Mouse (Mus musculus) liver, embryonic 11.5 days (tissue): ENCODE data around the gene Gm28043. TPM values are rescaled to one million over a fixed set of nuclear protein-coding genes. Genes with fewer than 3 reads are reported as not detected.
"Not testable (repeated sequence)": the region's sequence is repeated elsewhere in the genome, so short reads cannot be mapped to it uniquely, and the experiment has no call there.

Experiments used
- ATAC-seq: fragments of 200-750 bp; cut with Nextera tagmentation; replicated peaks from 2 replicates; pipeline ENCODE4 v1.8.0; 2017; ENCODE audit warnings: moderate number of reproducible peaks, mild to moderate bottlenecking, moderate TSS enrichment, moderate library complexity; ENCODE audit not compliant: low FRiP score
- DNase-seq: peaks from one replicate; pipeline ENCODE4 v3.0.0-alpha.2; 2017; ENCODE audit warnings: low spot score
- H3K27ac ChIP-seq: fragments of 300-500 bp; sonication (generic); 2 replicates; pipeline ENCODE4 v1.5.1; 2014; ENCODE audit warnings: mild to moderate bottlenecking, low read depth, low read length, control low read depth
- H3K27me3 ChIP-seq: fragments of 300-500 bp; sonication (generic); replicated peaks from 2 replicates; pipeline ENCODE4 v1.6.1; 2014; ENCODE audit warnings: low read length, mixed read lengths; ENCODE audit not compliant: control insufficient read depth, insufficient read depth
- H3K36me3 ChIP-seq: fragments of 300-500 bp; sonication (generic); 2 replicates; pipeline ENCODE4 v1.6.1; 2014; ENCODE audit warnings: mild to moderate bottlenecking, low read length, moderate library complexity, mixed read lengths; ENCODE audit not compliant: control insufficient read depth, insufficient read depth
- H3K4me1 ChIP-seq: fragments of 300-500 bp; sonication (generic); replicated peaks from 2 replicates; pipeline ENCODE4 v1.6.1; 2014; ENCODE audit warnings: low read length, mixed read lengths; ENCODE audit not compliant: control insufficient read depth, insufficient read depth
- H3K4me2 ChIP-seq: fragments of 300-500 bp; sonication (generic); 2 replicates; pipeline ENCODE4 v1.6.1; 2014; ENCODE audit warnings: mild to moderate bottlenecking, control low read depth, moderate library complexity
- H3K4me3 ChIP-seq: fragments of 300-500 bp; sonication (generic); 2 replicates; pipeline ENCODE4 v1.5.1; 2014; ENCODE audit warnings: low read depth, low read length, control low read depth
- H3K9ac ChIP-seq: fragments of 300-500 bp; sonication (generic); 2 replicates; pipeline ENCODE4 v1.6.1; 2014; ENCODE audit warnings: low read depth, low read length, control low read depth
- H3K9me3 ChIP-seq: fragments of 300-500 bp; sonication (generic); 2 replicates; pipeline ENCODE4 v1.6.1; 2016; ENCODE audit warnings: low read length, inconsistent platforms, mixed read lengths; ENCODE audit not compliant: control insufficient read depth
- WGBS: fragments of 180-500 bp; shearing (Covaris S2); extraction: QIAGEN DNeasy Blood & Tissue Kit; methylation state at CpG from one replicate; pipeline ENCODE4 v1.1.7; 2014; 5-methylcytosine and 5-hydroxymethylcytosine counted together
- polyA plus RNA-seq: library from polyadenylated mRNA; unstranded; fragments of >200 nt; fragmentation: Nextera tagmentation; extraction: Ambion mirVana; gene quantifications from 2 replicates; pipeline ENCODE4 v1.2.1, GENCODE M21; 2014

The Gm28043 gene
- polyA plus RNA-seq, 1 experiment from 2014 or later, result 2.6 TPM

DNA sequence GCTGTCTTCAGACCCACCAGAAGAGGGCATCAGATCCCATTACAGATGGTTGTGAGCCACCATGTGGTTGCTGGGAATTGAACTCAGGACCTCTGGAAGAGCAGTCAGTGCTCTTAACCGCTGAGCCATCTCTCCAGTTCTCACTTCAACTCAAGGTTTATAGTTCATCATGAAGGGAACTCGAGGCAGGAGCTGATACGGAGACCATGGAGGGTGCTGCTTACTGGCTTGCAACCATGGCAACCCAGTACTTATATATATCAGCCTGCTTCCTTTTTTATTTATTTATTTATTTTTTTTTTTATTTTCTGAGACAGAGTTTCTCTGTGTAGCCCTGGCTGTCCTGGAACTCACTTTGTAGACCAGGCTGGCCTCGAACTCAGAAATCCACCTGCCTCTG lies 99.1 kb downstream of the Gm28043 start:
- H3K9me3 ChIP-seq, result not testable (repeated sequence)

DNA sequence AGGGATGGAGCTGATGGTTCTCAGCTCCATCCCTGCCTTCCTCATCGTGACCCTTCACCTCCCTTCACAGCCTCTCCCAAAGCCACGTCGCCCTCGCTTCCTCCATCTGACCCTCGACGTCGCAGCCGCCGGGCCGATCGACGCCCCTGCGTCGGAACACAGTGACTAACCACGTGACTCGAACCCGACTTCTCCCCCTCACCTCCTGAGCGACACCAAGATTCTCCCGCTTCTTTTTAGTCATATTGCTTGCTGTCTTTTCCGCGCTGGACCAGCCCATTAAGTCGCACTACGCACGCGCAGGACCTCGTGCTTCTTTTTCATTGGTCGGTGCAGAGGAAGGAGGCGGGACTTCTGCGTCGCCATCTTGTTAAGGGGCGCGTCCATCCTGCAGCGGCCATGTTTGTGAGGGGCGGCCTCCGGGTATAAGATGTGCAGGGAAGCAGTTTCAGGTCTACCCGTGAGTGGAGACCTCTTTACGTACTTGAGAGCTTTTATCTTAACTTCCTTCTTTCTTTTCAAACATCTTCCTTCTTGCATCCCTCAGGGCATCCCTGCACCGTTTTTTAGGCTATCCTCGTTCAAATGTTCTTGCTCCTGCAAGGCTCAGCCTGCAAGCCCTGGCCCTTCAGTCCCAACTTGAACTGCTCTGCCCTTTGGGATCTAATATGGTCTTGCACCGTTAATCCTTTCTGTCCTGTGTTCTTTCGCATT lies 102.2 kb downstream of the Gm28043 start, which contains the start of gene Ccdc167:
TSS of gene Ccdc167 (minus strand) at position 313 of the 714 bp plus-strand sequence.
- Histone ChIP-seq H3K4me3 (peak within 1 kb of the TSS; percentile 60), H3K36me3 (no peaks in the 10 kb centered on the region), H3K9me3 (no peaks in the 10 kb centered on the region), H3K27me3 (no peaks in the 10 kb centered on the region; the same call in 1 of the 2 replicates), H3K4me2 (peak within 1 kb of the TSS; percentile 91), H3K9ac (peak within 1 kb of the TSS; percentile 79), H3K27ac (peak within 1 kb of the TSS; percentile 19; the same call in 1 of the 2 replicates), H3K4me1 (peaks cover 10% of the 10 kb centered on the region)
- WGBS, result 5% methylated on average over 41 of the region's 41 CpGs
- peak; percentile 95 for DNase-seq
- ATAC-seq, result peak; percentile 93

More for the DNA sequence above, 99.1 kb downstream of the Gm28043 start:
- H3K27me3 ChIP-seq, H3K4me2 ChIP-seq, H3K27ac ChIP-seq, H3K4me3 ChIP-seq, H3K36me3 ChIP-seq, H3K9ac ChIP-seq, DNase-seq, ATAC-seq: not testable (repeated sequence)
- 86% methylated on average over 4 of the region's 4 CpGs for WGBS
- peaks cover 37% of the 10 kb centered on the region for H3K4me1 ChIP-seq

DNA sequence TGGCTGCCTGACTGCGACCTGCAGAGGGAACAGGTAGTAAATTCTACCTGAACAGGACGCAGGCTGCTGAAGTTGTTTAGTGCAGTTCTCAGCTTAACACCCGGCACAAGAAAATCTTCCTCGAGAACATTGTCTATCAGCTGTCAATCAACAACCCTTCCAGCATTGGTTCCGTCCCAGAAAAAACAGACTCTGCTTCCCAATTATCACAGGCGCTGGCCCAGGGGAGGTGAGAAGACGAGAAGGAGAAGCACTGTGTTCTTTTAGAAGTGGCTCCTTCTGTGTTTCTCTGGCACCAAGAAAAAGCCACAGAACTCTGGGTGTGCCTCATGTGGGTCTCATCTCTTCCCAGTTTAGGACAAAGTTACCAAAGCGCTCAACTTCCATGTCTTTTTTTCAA lies 104.0 kb downstream of the Gm28043 start:
- Histone ChIP-seq H3K4me2 (no peak overlapping the region), H3K4me1 (peaks cover 10% of the 10 kb centered on the region), H3K27me3 (no peaks in the 10 kb centered on the region; the same call in 1 of the 2 replicates), H3K27ac (no peak overlapping the region), H3K4me3 (no peak overlapping the region), H3K9ac (no peak overlapping the region), H3K36me3 (no peaks in the 10 kb centered on the region), H3K9me3 (no peaks in the 10 kb centered on the region)
- DNase-seq (no peak), ATAC-seq (no peak)
- WGBS, result 82% methylated on average over 8 of the region's 8 CpGs

DNA sequence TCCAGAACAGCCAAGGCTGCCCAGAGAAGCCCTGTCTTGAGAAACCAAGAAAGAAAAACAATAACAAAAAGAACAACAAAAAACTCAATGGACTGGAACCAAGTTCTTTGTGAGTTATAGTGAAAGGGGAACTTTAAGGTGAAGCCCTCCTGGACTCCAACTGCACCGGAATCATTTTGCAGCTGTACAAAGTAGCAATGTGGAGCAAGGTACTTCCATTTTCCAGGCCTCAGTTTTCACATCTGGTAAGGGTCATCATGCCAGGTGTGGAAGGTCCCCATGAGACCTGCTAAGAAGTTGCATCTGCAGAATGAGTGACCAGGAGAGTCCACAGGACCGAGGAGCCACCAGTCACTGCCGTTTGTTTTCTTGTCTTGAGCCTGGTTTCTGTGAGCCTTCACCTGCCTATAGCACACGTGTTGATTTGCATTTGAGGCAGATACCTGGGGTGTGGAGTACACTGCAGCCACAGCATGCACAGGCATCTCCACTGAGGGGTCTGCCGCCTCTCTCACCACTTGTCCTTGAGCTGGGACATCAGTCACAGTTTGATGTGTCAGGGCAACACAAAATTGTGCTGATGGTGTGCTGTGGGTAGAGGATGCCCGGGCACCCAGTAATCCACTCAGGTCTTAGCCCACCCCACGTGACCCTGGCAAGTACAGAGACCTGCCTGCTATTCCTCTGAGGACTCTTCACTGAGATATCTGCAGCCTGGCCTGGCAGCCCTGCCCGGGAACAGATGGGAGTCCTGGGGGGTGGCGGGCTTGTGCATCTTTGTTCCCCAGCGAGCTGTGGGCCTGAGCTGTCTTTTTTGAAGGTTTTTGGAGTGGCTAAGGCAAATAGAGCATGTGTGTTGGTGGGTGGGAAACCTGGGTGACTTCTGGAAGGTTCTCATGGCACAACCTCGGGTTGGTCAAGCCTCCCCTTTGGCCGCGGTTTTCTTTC lies 105.2 kb downstream of the Gm28043 start:
- peaks cover 10% of the 10 kb centered on the region for H3K4me1 ChIP-seq
- no peak overlapping the region for H3K4me3 ChIP-seq
- no peaks in the 10 kb centered on the region for H3K9me3 ChIP-seq
- no peaks in the 10 kb centered on the region for H3K36me3 ChIP-seq
- no peak for ATAC-seq
- no peaks in the 10 kb centered on the region; the same call in 1 of the 2 replicates for H3K27me3 ChIP-seq
- H3K9ac ChIP-seq, result no peak overlapping the region
- DNase-seq, result no peak
- H3K4me2 ChIP-seq, result no peak overlapping the region
- no peak overlapping the region for H3K27ac ChIP-seq
- 72% methylated on average over 13 of the region's 13 CpGs for WGBS

- Histone ChIP-seq H3K4me3 (no peak overlapping the region), H3K9me3 (no peaks in the 10 kb centered on the region), H3K9ac (no peak overlapping the region), H3K27me3 (no peaks in the 10 kb centered on the region; the same call in 1 of the 2 replicates), H3K36me3 (no peaks in the 10 kb centered on the region), H3K27ac (no peak overlapping the region), H3K4me1 (peaks cover 10% of the 10 kb centered on the region), H3K4me2 (no peak overlapping the region)
- no peak for ATAC-seq
- 75% methylated on average over 11 of the region's 11 CpGs for WGBS
- DNase-seq, result no peak
These were observed 106.2 kb downstream of the Gm28043 start for GRCm38 (mm10) chr17:29720755-29721365.

GRCm38 (mm10) chr17:29724610-29725009 lies 109.9 kb downstream of the Gm28043 start:
- WGBS, result 77% methylated on average over 6 of the region's 6 CpGs

DNA sequence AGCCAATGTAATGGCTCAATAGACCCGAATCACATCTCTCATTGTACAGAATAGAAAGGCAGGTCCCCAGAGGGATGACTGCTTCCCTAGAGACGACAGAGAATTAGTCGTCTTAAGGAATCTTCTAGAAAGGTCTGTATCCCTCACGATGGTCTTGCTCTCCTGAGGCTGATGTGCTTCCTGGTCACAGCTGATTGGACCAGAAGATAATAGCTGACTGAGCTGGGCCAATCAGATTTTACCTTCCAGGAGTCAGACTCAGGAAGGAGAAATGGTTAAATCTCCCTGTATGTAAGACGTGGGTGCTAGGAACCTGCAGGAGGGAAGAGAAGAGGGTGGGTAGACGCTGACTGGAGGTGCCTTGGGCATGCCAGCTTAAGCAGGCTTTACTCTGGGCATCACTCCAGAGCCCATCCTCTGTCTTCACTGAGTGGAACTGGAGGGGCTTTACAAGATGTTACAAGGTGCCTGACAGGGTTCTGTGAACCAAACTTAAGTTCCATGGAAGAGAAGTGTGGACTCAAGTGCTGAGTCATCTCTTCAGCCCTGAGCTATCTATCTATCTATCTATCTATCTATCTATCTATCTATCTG lies 110.4 kb downstream of the Gm28043 start:
- whole genome bisulfite sequencing, result 63% methylated on average over 6 of the region's 6 CpGs
- DNase-seq, result no peak
- no peaks in the 10 kb centered on the region for H3K4me1 ChIP-seq
- no peak overlapping the region for H3K4me2 ChIP-seq
- no peaks in the 10 kb centered on the region for H3K9me3 ChIP-seq
- ATAC-seq, result no peak
- no peaks in the 10 kb centered on the region; the same call in 1 of the 2 replicates for H3K27me3 ChIP-seq
- no peak overlapping the region for H3K4me3 ChIP-seq
- no peak overlapping the region for H3K27ac ChIP-seq
- no peak overlapping the region for H3K9ac ChIP-seq
- H3K36me3 ChIP-seq, result no peaks in the 10 kb centered on the region

More at GRCm38 (mm10) chr17:29724610-29725009, 109.9 kb downstream of the Gm28043 start:
- no peak for DNase-seq
- no peak overlapping the region for H3K9ac ChIP-seq
- no peaks in the 10 kb centered on the region for H3K9me3 ChIP-seq
- H3K27ac ChIP-seq, result no peak overlapping the region
- H3K4me3 ChIP-seq, result no peak overlapping the region
- H3K4me1 ChIP-seq, result no peaks in the 10 kb centered on the region
- ATAC-seq, result no peak
- H3K36me3 ChIP-seq, result no peaks in the 10 kb centered on the region
- no peak overlapping the region for H3K4me2 ChIP-seq
- H3K27me3 ChIP-seq, result no peaks in the 10 kb centered on the region; the same call in 1 of the 2 replicates

DNA sequence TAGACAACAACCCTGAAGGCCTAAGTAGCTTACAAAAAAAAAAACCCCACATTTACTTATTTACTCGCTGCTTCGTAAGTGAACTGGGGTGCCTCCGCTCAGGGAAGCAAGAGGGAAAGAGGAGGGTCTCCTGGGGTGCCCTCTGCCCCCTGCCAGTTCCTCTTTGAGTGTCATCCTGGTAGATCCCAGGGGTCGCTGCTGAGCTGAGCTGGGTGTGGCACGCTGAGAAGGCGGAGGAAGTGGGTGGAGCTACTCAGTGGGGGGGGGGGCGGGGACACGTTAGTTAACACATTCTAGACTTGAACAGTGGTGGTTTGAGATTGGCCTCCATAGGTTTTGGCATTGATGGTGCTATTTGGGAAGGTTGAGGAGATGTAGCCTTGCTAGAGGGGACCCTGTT lies 113.4 kb downstream of the Gm28043 start:
- WGBS, result 34% methylated on average over 8 of the region's 8 CpGs
- H3K27ac ChIP-seq, result no peak overlapping the region
- no peaks in the 10 kb centered on the region for H3K36me3 ChIP-seq
- DNase-seq (no peak), ATAC-seq (no peak)
- no peak overlapping the region for H3K4me3 ChIP-seq
- H3K9ac ChIP-seq, result no peak overlapping the region
- H3K4me1 ChIP-seq, result peaks cover 6% of the 10 kb centered on the region; the same call in 1 of the 2 replicates
- H3K9me3 ChIP-seq, result no peaks in the 10 kb centered on the region
- H3K4me2 ChIP-seq, result no peak overlapping the region
- no peaks in the 10 kb centered on the region for H3K27me3 ChIP-seq
